In genomic region chr19:7307995-7308770, GRCm38 (mm10) we compare ENCODE assay signal across 8 mouse cellular contexts. TPM values are rescaled to one million over a fixed set of nuclear protein-coding genes. Genes with fewer than 3 reads are reported as not detected.
DNase-seq lines count a peak whose midpoint lies in the region; ATAC-seq and TF ChIP-seq lines count a peak whose summit lies in the region.
"Had no signal": no experiment of that assay in that cellular context is flagged by ENCODE, and none has a peak within 500 bp of the region (broad histone marks: within the 10 kb centered on the region; RNA-seq: fewer than 3 reads in every experiment).

No protein-coding gene starts in this region.

- no peak overlapping the region for H3K9ac ChIP-seq in ES-E14 (ENCODE audit: insufficient read depth, low read depth, low read length, poor library complexity, severe bottlenecking)
- no peak overlapping the region for H3K9ac ChIP-seq in forebrain, embryonic 16.5 days (replicated peaks; ENCODE audit: low read depth, low read length)
- H3K9ac ChIP-seq in kidney, embryonic 15.5 days, result no peak overlapping the region
- H3K9ac ChIP-seq in lung, embryonic 16.5 days (ENCODE audit: low read length), result peak overlapping the region; percentile 21
- H3K9ac ChIP-seq: limb, embryonic 12.5 days had no signal

- in situ Hi-C loops in ES-E14 (cut with MboI; ENCODE audit: low sequenced_read_pairs in 2 of 2, unreplicated experiment in 2 of 2), result no loop called here

- WGBS in forebrain, embryonic 16.5 days, result 27% methylated on average over 8 of the region's 8 CpGs
- WGBS in kidney, embryonic 15.5 days, result 21% methylated on average over 8 of the region's 8 CpGs
- WGBS in lung, embryonic 16.5 days, result 41% methylated on average over 8 of the region's 8 CpGs

- H3K36me3 ChIP-seq in ES-E14 (ENCODE audit: control insufficient read depth, insufficient read depth, low read length, poor library complexity, severe bottlenecking) (no peaks in the 10 kb centered on the region; the same call in 1 of the 2 replicates), G1E (replicated peaks) (peaks cover 70% of the 10 kb centered on the region)
- H3K36me3 ChIP-seq in forebrain, embryonic 16.5 days (ENCODE audit: control insufficient read depth, insufficient read depth), result no peaks in the 10 kb centered on the region
- H3K36me3 ChIP-seq in kidney, embryonic 15.5 days, result no peaks in the 10 kb centered on the region
- H3K36me3 ChIP-seq in lung, embryonic 16.5 days (ENCODE audit: control insufficient read depth, insufficient read depth, low read length), result no peaks in the 10 kb centered on the region
- H3K36me3 ChIP-seq: limb, embryonic 12.5 days had no signal

- ATAC-seq in G1E (ENCODE audit: extremely low read depth, insufficient number of reproducible peaks, low FRiP score, poor library complexity, severe bottlenecking), result peak; percentile 35
- ATAC-seq in forebrain, embryonic 16.5 days, result peak; percentile 43; the same call in 1 of the 2 replicates
- ATAC-seq in kidney, embryonic 15.5 days (replicated peaks; ENCODE audit: low FRiP score), result peak; percentile 73
- ATAC-seq in lung, embryonic 16.5 days (ENCODE audit: low read depth), result peak; percentile 66

- H3K27ac ChIP-seq in ES-E14 (ENCODE audit: insufficient read depth, low read depth, low read length, poor library complexity, severe bottlenecking), result 0 out of 2 replicates have a peak overlapping the region, but pooled peaks have one; percentile 15
- H3K27ac ChIP-seq in forebrain, embryonic 16.5 days (ENCODE audit: low read length), result no peak overlapping the region
- peak overlapping the region; percentile 93 for H3K27ac ChIP-seq in kidney, embryonic 15.5 days
- H3K27ac ChIP-seq in lung, embryonic 16.5 days (ENCODE audit: low read length), result peak overlapping the region; percentile 89
- H3K27ac ChIP-seq: limb, embryonic 12.5 days had no signal

- H3K27me3 ChIP-seq in G1E (ENCODE audit: insufficient read depth, low read length), result no peaks in the 10 kb centered on the region
- H3K27me3 ChIP-seq in forebrain, embryonic 16.5 days (replicated peaks; ENCODE audit: control insufficient read depth, insufficient read depth, low read length), result no peaks in the 10 kb centered on the region
- H3K27me3 ChIP-seq in kidney, embryonic 15.5 days, result no peaks in the 10 kb centered on the region
- H3K27me3 ChIP-seq in lung, embryonic 16.5 days (ENCODE audit: control insufficient read depth, insufficient read depth, low read depth, low read length), result no peaks in the 10 kb centered on the region
- H3K27me3 ChIP-seq: limb, embryonic 12.5 days had no signal

- no peak overlapping the region for H3K4me3 ChIP-seq in ES-E14 (ENCODE audit: insufficient read depth in 1 of 2, low read depth in 1 of 2, low read length in 2 of 2, poor library complexity in 1 of 2, severe bottlenecking in 1 of 2)
- peak overlapping the region; percentile 31; the same call in 1 of the 2 replicates for H3K4me3 ChIP-seq in G1E (ENCODE audit: low read depth, low read length)
- no peak overlapping the region for H3K4me3 ChIP-seq in forebrain, embryonic 16.5 days (replicated peaks; ENCODE audit: low read length)
- H3K4me3 ChIP-seq in kidney, embryonic 15.5 days (replicated peaks), result no peak overlapping the region
- no peak overlapping the region for H3K4me3 ChIP-seq in lung, embryonic 16.5 days (ENCODE audit: low read length)
- H3K4me3 ChIP-seq: limb, embryonic 12.5 days had no signal

- H3K9me3 ChIP-seq in ES-E14 (ENCODE audit: control insufficient read depth, insufficient read depth, low read depth, low read length) (no peaks in the 10 kb centered on the region), G1E (replicated peaks) (no peaks in the 10 kb centered on the region)
- H3K9me3 ChIP-seq in forebrain, embryonic 16.5 days (ENCODE audit: control insufficient read depth, low read length), result no peaks in the 10 kb centered on the region
- H3K9me3 ChIP-seq in kidney, embryonic 15.5 days (replicated peaks), result no peaks in the 10 kb centered on the region
- H3K9me3 ChIP-seq in lung, embryonic 16.5 days (ENCODE audit: control insufficient read depth, low read length), result no peaks in the 10 kb centered on the region
- H3K9me3 ChIP-seq: limb, embryonic 12.5 days had no signal

- TF ChIP-seq CTCF in G1E (IDR thresholded peaks at IDR 0.05; ENCODE audit: low read depth, low read length), result no peak

- H3K4me1 ChIP-seq in ES-E14 (ENCODE audit: control insufficient read depth in 2 of 2, insufficient read depth in 2 of 2, low read length in 2 of 2, poor library complexity in 1 of 2) (peaks cover 4 to 42% of the 10 kb centered on the region in 2 experiments; a peak in 3 of 4 replicates), G1E (ENCODE audit: insufficient read depth, low read depth, low read length) (peaks cover 89% of the 10 kb centered on the region)
- H3K4me1 ChIP-seq in forebrain, embryonic 16.5 days (replicated peaks; ENCODE audit: control insufficient read depth, insufficient read depth, low read length), result peaks cover 34% of the 10 kb centered on the region
- peaks cover 88% of the 10 kb centered on the region for H3K4me1 ChIP-seq in kidney, embryonic 15.5 days
- peaks cover 67% of the 10 kb centered on the region for H3K4me1 ChIP-seq in lung, embryonic 16.5 days (replicated peaks; ENCODE audit: control insufficient read depth, insufficient read depth, low read length)

- DNase-seq in ES-E14 (ENCODE audit: low read depth, low spot score) (no peak), G1E (ENCODE audit: low spot score) (no peak)
- DNase-seq in right cerebral cortex, postnatal 14 days, result peak; percentile 48
- DNase-seq in natural killer cell, adult 2 months (ENCODE audit: low spot score in 2 of 2), result no peak

- H3K4me2 ChIP-seq in forebrain, embryonic 16.5 days (ENCODE audit: low read length), result no peak overlapping the region
- peak overlapping the region; percentile 34 for H3K4me2 ChIP-seq in kidney, embryonic 15.5 days
- H3K4me2 ChIP-seq in lung, embryonic 16.5 days (ENCODE audit: low read depth, low read length), result peak overlapping the region; percentile 29; the same call in 1 of the 2 replicates
- H3K4me2 ChIP-seq: limb, embryonic 12.5 days had no signal

TF ChIP-seq in ES-E14, 5 proteins besides CTCF, POLR2A, EP300 and RAD21:
- TF ChIP-seq CHD2 (IDR thresholded peaks at IDR 0.05; ENCODE audit: low read depth, low read length) (no peak), HCFC1 (IDR thresholded peaks at IDR 0.05; ENCODE audit: borderline replicate concordance, insufficient read depth, low read length) (no peak), ZC3H11A (IDR thresholded peaks at IDR 0.05; ENCODE audit: borderline replicate concordance, low read depth, low read length) (no peak), MAFK (IDR thresholded peaks at IDR 0.05; ENCODE audit: insufficient read depth, low read depth, low read length) (no peak), ZNF384 (IDR thresholded peaks at IDR 0.05; ENCODE audit: low read depth, low read length) (no peak)

RNA-seq across cellular contexts. Expression of gene Mark2, which starts 33.5 kb away (rescaled TPM):
- total RNA-seq in ES-E14 (2012; rRNA removed) (44.0 and 47.9 TPM in 2 replicates), G1E (2014; fragmentation: Nextera tagmentation) (170 and 182 TPM in 2 replicates), G1E (2017) (18.4 and 22.0 TPM in 2 replicates)
- 297 and 319 TPM in 2 replicates for polyA plus RNA-seq in G1E (2012)
- polyA plus RNA-seq in forebrain, embryonic 16.5 days (2015; fragmentation: Nextera tagmentation; extraction: Ambion mirVana), result 41.2 and 43.8 TPM in 2 replicates
- polyA plus RNA-seq in kidney, embryonic 15.5 days (2015; fragmentation: Nextera tagmentation; extraction: Ambion mirVana), result 39.8 and 45.1 TPM in 2 replicates
- polyA plus RNA-seq in lung, embryonic 16.5 days (2015; fragmentation: Nextera tagmentation; extraction: Ambion mirVana), result 33.4 and 35.0 TPM in 2 replicates

RNA-seq across cellular contexts. Expression of gene Rcor2, which starts 41.1 kb away (rescaled TPM):
- total RNA-seq in ES-E14 (2012; rRNA removed) (161 and 192 TPM in 2 replicates), G1E (2014; fragmentation: Nextera tagmentation) (20.9 and 22.2 TPM in 2 replicates), G1E (2017) (20.8 and 22.5 TPM in 2 replicates)
- polyA plus RNA-seq in G1E (2012), result 62.2 and 74.4 TPM in 2 replicates
- 45.8 and 49.2 TPM in 2 replicates for polyA plus RNA-seq in forebrain, embryonic 16.5 days (2015; fragmentation: Nextera tagmentation; extraction: Ambion mirVana)
- polyA plus RNA-seq in kidney, embryonic 15.5 days (2015; fragmentation: Nextera tagmentation; extraction: Ambion mirVana), result 15.9 and 16.0 TPM in 2 replicates
- 5.9 and 8.5 TPM in 2 replicates for polyA plus RNA-seq in lung, embryonic 16.5 days (2015; fragmentation: Nextera tagmentation; extraction: Ambion mirVana)
